Mouse (Mus musculus): ENCODE results near the gene Ift52.
A peak's percentile ranks its signal among the peaks of the same experiment; 100 is the strongest.

Ift52 gene

DNA sequence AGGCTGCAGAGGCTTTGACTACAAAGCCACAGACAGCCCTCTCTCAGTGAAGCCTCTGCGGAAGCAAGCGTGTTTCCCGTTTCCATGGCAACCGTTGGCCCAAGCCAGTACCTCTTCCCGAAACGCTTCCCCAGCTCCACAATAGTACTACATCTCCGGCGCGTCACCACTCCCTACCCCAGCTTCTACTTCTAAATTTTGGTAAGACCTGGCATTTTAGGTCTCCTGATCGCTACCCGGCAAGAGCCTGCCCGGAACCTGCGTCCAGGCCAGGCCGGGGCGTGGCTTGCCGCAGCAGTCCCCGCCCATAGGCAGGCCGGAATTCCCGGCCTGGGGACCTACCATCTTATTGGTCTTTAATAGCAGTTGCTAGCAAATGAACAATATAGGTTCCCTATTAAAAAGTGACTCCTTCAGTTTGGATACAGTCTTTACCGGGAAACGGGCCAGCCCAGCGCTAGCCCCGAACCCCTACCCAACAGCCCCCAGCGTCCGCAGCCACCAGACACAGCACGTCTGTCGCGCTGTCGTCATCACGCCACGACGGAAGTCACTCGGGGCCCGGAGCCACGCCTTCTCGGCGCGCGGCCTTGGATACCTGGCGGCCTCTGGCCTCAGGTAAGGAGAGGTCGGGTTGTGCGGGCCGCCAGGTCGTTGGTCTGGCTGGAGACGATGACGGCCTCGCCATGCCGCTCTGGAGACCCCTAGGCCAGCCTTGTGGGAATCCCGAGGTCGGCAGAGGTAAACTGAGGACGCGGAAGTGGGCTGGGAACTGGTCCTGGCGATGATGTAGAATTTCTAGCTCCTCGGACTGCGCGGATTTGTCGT lies at the start of gene Ift52:
Gene Ift52, plus strand, starts transcription at position 439 of the 828 bp plus-strand sequence.
- peak; percentile 95 to 97 for DNase-seq

DNA sequence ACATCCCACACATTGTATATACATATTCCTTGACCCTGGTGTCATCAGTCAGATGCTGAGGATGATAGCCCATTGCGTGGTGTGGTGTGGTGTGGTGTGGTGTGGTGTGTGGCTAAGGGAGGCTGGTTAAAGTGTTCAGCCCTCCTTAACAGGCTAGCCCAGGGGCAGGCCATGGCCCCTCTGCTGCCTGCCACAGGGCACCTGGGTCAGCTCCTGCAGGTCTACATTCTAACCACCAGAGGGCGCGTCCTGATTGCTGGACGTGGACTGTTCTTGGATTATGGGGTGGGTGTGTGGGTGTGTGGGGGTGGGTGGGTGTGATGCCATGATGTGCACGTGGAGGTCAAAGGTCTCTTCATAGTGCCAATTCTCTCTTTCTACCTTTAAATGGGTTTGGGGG lies 48.8 kb upstream of the Ift52 start:
- peak; percentile 62 to 65 for DNase-seq

DNA sequence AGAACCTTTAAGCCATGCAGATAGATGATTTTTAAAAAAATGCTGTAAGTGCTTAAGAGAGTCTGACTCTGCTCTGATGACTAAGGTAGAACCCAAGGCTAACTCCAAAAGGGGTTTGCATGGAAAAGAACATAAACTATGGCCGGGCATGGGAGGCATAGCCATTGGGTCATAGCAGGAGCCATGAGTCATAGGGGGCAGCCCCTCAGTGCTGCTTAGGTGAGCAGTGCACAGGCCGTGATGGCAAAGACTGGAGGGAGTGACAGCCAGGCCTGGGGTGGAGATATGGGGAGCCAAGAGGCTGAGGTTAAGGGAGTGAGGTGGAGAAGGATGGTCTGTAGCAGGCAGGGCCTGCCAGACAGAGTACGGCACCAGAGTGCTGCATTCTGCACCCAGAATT lies 48.1 kb upstream of the Ift52 start:
- no peak for DNase-seq

DNA sequence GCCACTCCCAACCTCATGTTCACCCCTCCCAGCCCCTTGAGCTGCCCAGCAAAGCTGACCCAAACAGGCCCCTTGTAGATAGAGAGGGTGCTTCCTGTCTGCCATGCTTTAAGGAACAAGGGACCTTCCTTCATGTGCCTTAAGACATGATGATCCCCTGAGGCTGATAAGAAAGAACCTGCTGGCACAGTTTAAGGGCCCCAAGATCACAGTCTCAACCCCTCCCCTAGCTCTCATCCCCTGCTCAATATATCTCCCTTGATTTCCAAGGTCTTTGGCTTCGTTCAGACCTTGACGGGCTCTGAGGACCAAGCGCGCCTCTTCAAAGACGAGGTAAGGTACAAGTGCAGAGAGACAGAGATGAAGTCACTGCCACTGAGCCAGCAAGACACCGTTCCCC lies 46.3 kb upstream of the Ift52 start:
- no peak for DNase-seq

DNA sequence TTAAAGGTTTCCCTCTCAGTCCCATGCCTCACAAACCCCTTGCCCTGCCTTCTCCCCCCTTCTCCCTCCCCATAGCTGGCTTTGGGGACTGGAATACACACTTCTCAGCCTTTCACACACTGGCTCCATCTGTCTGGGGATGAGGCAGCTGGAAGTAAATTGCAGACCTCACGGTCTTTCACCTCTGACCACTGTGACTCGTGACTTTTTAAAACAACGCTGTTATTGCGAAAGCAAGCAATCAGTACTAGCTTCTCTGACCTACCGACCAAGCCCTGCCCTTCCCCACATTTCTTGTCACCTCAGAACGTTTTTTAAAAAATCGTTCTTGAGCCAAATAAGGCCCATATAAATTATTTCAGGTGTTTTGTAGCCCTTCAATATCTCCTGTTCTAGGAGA lies 44.4 kb upstream of the Ift52 start:
- no peak for DNase-seq

DNA sequence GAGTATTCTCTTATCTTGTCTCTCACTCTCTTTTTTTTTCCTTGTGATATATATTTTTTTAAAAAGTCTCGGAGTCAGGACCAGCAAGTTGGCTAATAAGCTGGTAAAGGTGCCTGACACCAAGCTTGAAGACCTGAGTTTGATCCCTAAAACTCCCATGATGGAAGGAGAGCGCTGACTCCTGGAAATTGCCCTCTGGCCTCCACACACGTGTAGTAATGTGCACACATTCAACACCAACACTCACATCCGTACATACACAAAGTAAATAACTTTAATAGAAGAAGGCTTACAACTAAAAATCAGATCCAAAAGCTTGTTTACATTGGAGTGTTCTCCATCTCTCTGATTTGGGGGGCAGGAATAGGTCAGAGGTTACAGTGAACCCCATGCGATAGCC lies 43.9 kb upstream of the Ift52 start:
- DNase-seq, result no peak

DNA sequence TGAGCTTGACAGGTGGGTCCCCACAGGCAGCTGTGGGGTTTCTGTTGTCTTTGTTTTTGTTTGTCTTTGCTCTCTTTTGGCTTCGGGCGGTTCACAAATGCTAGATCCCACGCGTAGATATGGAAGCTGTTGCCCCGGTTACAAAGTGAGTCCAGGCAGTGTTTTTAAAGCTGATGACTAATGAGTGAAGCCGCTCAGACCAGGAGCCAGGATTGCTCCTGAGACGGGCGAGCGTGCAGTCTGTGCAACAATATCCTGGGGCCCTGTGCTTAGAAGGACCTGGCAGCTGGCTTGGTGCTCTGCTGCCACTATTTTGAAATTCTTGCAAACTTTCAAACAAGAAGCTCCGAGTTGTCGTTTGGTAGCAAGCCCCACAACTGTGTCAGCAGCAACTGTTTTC lies 43.5 kb upstream of the Ift52 start:
- DNase-seq, result no peak

DNA sequence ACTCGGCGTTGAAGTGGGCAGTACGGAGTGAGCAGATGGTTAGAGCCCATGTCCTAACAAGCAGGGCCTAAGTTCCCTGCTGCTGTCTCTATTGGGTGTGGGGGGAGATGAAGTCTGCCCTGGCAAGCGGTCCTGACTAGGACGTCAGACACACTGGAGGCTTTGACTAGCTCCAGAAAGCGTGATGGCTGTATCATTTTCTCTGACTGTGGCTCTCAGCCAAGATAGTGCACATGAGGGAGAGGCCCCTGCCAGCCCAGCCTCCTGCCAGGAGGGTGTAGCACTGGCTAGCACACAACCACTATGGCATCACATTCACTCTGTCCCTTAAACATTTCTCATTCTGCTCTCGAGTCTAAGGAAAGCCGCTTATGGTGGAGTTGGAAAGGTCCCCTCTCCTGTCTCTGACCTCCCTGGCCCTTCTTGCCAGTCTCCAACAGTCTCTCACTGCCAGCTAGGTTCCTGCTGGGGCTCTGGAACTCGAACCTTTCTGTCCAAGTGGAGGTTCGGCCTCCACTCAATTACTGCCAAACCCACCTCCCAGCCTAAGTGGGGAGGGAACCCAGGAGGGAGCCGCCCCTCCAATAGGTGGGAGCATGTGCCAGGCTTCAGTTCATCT lies 41.9 kb upstream of the Ift52 start:
- DNase-seq, result peak; percentile 36 to 48

DNA sequence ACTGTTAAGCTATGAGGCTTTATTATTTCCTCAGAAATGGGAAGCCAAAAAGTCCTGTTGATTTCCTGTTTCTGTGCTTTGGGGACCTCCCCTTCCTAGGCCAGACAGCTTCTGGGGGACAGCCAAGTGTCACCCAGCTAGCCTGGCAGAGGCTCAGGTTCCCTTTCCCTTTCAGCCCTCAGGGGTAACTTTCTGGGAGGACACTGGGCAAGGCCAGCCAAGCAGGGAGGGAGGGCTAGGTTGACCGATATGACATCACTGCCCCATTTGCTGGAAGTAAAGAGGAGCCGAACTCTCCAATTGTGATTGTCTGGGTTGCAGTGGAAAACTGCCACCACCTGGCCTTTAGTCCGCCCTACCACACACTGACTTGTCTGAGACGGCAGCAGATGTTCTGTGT lies 41.2 kb upstream of the Ift52 start:
- peak; percentile 23 to 48 for DNase-seq

DNA sequence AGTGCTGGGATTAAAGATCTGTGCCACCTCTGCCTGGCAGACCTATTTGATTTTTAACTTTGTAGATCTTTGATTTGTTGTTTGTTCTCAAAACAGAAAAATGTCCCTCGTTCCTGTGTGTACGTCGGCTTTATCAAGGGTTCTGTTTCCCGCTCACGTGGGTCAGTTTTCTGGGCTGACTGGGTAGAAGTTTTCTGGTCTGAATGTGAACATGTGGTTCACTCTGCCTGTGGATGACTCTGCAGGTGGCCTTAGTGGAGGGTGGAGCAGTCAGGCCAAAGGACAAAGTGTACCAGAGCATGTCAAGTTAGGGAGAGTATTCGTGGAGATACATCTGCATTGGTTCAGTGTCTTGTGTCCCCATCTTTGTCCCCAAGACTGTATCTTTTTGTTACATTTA lies 32.8 kb upstream of the Ift52 start:
- DNase-seq, result no peak

DNA sequence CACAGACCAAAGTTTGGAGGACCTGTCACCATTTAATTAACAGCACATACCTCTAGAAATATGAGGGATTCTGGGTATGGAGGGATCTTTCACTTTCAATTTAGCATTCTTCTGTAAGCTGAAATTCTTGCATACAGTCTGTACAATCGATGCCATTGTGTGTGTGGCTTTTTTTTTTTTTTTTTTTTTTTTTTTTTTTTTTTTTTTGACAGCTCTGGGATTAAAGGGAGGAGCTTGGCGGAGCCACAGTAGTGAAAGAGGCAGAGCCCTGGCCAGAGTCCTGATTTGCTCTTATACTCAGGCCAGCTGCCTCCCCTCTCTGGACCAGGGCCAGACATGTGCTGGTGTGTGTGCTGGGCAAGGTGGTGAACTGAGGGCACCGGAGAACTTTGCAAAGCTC lies 31.2 kb upstream of the Ift52 start:
- DNase-seq, result peak; percentile 39 to 66

DNA sequence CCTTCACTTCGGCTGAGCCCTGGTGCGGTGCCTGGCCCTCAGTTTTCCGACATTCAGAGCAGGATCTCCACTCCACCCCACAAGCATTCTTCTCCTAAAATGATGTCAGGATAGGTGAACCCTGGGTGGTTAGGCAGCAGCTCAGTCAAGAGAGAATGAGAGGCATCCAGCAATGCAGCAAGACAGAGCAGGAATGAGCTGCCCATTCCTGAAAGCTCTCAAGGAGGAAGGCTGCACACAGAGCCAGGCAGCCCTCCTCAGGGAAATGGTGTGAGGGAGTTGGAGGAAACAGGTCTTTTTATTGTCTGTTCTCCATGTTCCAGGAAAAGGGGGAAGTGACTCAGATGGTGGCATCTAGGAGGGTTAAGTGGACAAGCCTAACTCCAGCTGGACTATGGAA lies 30.4 kb upstream of the Ift52 start:
- DNase-seq, result no peak

DNA sequence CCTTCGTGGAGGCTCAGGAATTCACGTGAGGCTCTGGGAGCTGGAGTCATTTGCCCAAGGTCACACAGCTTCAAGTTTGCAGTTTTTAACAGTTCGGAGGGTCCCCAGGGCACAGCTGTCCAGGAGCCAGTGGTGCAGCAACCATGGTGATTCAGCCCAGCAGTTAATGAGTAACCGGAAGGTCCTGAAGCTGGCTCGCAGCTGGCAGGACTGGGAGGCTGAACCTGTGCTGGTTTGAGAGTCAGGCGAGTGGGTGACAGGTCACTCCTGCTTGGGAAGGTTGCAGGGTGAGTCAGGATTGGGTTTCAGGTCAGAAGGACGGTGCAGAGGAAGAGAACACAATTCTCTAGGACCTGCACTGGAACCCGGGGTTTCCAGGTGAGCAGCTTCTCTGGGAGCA lies 29.9 kb upstream of the Ift52 start, which contains the start of gene Sgk2:
Gene Sgk2, plus strand, starts transcription at position 113 of the 400 bp plus-strand sequence.
- DNase-seq, result no peak

DNA sequence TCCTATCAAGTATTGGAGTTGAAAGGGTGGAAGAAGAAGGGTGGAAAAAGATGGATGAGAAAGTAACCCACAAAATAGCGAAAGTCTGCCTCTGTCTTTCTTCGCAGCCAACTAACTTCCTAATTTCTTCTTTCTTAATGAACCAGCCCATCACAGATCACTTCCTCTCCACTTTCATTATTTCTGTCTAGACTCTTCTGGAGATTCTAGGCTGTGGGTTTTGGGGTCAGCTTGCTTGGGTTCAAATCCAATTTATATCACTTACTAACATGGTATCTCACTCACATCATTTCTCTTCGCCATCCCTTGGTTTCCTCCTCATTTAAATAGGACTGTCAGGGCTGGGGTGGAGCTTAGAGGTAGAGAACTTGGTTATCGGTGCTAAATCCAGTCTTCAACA lies 28.9 kb upstream of the Ift52 start:
- no peak for DNase-seq

DNA sequence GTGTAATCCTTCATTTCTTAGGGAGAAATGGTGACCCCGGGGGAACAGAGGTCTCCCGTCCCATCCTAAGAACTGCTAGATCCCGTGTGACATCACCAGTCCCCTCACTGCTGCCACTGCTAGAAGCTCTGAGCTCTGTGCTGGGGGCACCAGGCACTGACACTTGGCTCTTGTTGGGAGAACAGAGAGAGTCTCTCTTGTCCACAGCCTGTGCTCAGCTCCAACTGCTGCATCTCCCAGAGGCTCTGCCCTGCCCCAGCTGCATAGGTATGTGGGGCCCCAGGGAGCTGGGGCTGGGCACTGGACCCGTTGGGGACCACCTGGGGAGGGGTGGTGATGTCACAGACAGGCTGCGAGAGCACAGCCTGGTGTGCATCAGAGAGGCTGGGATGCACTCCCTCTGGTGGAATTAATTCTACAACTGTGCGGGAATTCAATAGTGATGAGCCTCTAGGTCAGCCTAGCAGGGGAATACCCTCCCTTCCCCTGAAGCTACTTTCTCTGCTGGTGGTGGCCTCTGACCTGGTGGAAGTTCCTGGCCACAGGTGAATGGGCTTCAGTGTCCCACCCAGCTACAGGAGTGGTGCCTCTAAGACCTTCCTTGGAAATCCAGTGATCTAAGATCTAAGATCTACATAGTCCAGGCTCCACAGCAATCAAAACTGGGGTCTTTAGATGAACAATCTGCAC lies 25.6 kb upstream of the Ift52 start:
- DNase-seq, result no peak

DNA sequence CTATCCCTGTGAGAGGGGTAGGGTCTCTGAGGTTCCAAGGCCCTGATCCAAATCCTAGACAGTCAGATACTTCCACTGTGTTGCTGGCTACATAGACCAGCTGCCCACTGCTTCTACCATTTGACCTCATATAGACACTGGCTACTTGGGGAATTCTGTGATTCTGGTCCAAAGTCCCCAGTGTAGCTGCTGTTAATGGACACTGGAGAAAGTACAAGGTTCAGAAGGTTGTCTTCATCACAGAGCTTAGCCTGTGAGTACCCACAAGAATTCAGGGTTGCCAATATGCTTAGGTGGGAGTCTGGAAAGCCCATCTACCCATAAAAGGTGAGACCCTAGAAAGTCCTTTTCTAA lies 25.1 kb upstream of the Ift52 start:
- DNase-seq, result no peak

DNA sequence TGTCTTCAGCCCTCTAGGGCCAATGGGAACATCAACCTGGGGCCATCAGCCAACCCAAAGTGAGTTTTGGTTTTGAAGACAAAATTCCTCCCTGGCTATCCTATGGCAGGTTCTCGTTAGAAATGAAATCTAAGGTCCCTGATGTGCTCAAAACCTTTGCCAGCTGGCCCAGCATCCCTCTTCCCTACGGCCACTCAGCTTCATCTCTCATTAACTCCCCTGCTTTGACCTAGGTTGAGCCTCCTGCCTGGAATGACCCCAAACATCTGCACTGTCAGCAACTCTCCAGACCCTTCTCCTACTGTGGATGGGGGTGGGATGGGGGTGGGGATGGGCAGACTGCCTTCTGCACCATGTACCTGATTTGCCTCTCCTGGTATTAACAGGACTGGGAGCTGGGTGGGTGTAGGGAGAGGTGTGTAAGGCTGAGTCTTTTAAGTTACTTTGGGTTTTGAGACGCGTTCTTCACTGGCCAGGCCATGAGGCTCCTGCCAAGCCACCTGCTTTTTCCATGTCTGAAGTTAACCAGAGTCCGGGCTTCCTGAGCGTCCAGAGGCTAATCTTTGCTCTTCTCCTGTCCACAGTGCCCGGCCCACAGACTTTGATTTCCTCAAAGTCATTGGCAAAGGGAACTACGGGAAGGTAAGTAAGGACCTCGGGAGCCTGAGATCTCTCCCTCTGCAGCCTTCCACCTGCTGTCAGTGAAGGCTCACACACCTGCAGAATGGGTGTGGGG lies 23.1 kb upstream of the Ift52 start:
- DNase-seq, result no peak

DNA sequence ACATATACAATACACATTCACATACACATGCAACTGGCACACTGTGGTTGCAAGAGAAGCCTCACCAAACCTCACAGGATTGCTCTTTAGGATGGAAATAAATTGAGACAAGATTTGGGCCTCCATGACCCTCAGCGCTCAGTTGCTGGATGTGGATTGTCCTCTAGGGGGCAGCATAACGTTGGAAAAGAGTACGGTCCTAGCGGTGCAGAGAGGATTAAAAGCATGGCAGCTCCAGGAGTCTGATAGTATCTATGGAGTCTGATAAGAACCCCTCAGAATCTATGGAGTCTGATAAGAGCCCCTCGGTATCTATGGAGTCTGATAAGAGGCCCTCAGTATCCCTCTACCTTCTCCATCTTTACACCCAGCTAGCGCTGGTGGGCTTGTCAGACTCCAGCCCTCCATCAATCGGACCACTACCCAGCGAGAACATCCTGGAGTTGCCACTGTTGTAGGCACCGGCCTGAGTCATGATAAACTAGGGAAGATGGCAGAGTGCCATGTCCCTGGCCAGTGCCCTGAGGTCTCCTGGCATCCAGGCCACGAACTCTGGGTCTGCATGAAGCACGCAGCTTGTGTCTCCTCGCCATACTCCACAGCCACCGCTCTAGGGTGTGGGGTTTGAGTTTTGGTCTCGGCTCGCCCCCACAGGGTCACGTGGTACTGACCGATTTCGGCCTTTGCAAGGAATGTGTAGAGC lies 18.5 kb upstream of the Ift52 start:
- DNase-seq, result peak; percentile 81 to 88

DNA sequence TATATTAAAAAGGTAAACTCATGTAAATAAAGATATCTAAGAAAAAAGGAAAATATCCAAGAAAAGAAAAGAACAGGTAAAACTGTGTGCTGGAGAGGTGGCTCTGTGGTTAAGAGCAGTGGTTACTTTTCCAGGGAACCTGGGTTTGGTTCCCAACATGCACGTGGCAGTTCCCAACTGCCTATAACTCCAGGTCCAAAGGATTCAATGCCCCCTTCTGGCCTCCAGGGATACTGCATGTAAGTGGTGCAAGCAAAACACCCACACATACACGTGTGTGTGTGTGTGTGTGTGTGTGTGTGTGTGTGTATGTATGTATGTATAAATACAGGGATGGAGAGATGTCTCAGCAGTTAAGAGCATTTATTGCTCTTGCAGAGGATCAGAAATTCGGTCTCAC lies 17.4 kb upstream of the Ift52 start:
- peak; percentile 48 to 68 for DNase-seq

DNA sequence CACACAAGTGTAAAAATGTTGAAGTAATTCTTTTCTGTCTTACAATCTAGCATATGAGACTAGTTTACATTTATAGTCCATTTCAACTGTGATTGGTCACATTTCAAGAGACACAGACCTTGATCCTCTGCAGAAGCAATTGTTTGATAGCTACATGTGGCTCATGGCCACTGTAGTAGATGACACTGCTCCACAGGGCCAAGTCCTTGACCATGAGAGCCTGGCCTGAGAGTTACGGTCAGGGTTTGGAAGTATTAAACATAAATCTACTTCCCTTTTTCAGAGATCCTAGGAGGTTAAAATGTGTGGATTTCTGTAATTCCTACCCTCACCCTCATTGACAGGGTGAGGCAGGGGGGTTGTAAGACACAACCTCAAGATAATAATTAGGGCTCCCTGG lies 16.1 kb upstream of the Ift52 start:
- DNase-seq, result no peak

DNA sequence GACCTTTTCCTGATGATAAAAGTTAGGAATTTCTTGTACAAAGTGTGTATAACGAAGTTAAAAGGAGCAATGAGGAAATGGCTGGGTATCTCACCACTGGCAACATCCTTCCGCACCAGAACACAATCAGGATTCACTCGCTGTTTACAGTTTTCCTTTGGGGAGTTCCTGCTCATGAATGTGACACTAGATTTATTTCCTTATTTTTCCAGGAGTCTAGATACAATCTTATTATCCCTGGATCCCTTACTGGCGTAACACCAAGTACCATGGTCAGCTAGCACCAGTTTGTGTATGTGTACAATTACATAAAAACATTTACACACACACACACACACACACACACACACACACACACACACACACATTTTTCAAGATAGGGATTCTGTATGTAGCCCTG lies 9.9 kb upstream of the Ift52 start:
- no peak for DNase-seq

DNA sequence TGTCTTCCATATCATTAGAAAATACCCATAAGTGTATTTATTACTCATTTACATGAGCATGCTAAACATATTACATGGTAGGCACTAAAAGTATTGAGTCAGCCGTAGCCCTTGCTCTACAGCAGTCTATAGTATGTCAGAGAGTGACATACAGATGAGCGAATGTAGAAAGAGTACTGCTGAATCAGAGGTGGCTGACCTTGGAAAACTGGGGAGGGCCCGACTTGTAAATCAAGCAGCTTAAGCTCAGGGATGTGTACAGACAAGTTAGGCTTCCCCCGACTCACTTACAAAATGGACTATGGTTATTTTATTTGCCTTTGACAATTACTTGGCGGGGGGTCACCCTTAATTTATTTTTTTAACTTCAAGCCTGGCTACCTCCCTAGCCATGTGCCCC lies 14.1 kb downstream of the Ift52 start:
- no peak for DNase-seq

DNA sequence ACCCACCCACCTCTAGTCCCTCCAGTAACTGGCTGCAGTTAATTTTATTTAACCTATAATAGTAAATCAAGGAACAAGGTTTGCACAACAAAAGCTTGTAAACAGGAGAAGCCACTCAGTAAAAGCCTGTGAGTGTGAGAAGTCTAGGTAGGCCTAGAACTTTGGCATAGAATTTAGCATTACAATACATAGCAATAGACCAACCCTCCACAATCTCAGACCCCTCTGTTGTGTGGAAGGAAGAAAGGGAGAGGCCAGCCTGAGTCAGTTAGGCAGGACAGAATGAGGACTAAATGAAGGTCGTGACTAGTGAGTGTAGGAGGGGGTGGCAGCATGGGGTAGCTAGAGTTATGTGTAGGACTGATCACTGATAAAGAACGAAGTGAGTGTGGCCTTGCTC lies 14.6 kb downstream of the Ift52 start:
- no peak for DNase-seq

Data from cerebellum, postnatal 14 days (tissue).